Mouse (Mus musculus) brain, adult 2 months (tissue): ENCODE results near the gene Rpp25.

Source experiments
- DNase-seq: peaks from one replicate; pipeline ENCODE4 v3.0.0; 2011; ENCODE audit warnings: low read depth, low spot score

The Rpp25 gene

GRCm38 (mm10) chr9:57503622-57504380 lies at the start of gene Rpp25:
TSS of gene Rpp25 (plus strand) at chr9:57504026.
- DNase-seq = peak; percentile 86

GRCm38 (mm10) chr9:57459707-57460106 lies 44.1 kb upstream of the Rpp25 start:
- DNase-seq = no peak

- DNase-seq = no peak
These were observed 41.0 kb upstream of the Rpp25 start for GRCm38 (mm10) chr9:57462866-57463265.

- DNase-seq = peak; percentile 34
These were observed 37.7 kb upstream of the Rpp25 start for GRCm38 (mm10) chr9:57466101-57466500.

GRCm38 (mm10) chr9:57467271-57467771 lies 36.5 kb upstream of the Rpp25 start:
- DNase-seq = peak; percentile 79

- DNase-seq = peak; percentile 98
These were observed 35.8 kb upstream of the Rpp25 start, which contains the start of gene Scamp5 for GRCm38 (mm10) chr9:57467896-57468549. TSS of gene Scamp5 (minus strand) at chr9:57468060.

GRCm38 (mm10) chr9:57468914-57469313 lies 34.9 kb upstream of the Rpp25 start:
- peak; percentile 95 for DNase-seq

GRCm38 (mm10) chr9:57485774-57486173 lies 18.1 kb upstream of the Rpp25 start:
- DNase-seq = peak; percentile 94

- no peak for DNase-seq
These were observed 16.0 kb upstream of the Rpp25 start for GRCm38 (mm10) chr9:57487807-57488206.

- DNase-seq = no peak
These were observed 10.3 kb upstream of the Rpp25 start for GRCm38 (mm10) chr9:57493532-57493931.

GRCm38 (mm10) chr9:57494970-57495369 lies 8.9 kb upstream of the Rpp25 start:
- DNase-seq = no peak

- DNase-seq = no peak
These were observed 6.6 kb upstream of the Rpp25 start for GRCm38 (mm10) chr9:57497236-57497635.

GRCm38 (mm10) chr9:57498536-57498935 lies 5.3 kb upstream of the Rpp25 start:
- DNase-seq = peak; percentile 12

GRCm38 (mm10) chr9:57501452-57501851 lies 2.4 kb upstream of the Rpp25 start:
- peak; percentile 59 for DNase-seq

- peak; percentile 91 for DNase-seq
These were observed 2.0 kb upstream of the Rpp25 start for GRCm38 (mm10) chr9:57501861-57502260.

- DNase-seq = peak; percentile 78
These were observed 760 bp upstream of the Rpp25 start for GRCm38 (mm10) chr9:57502911-57503621.

- DNase-seq = peak; percentile 87
These were observed 515 bp downstream of the Rpp25 start for GRCm38 (mm10) chr9:57504381-57504700.

GRCm38 (mm10) chr9:57504891-57505290 lies 1.1 kb downstream of the Rpp25 start:
- no peak for DNase-seq

GRCm38 (mm10) chr9:57505700-57506099 lies 1.9 kb downstream of the Rpp25 start:
- DNase-seq = peak; percentile 92

GRCm38 (mm10) chr9:57510577-57510976 lies 6.8 kb downstream of the Rpp25 start:
- no peak for DNase-seq

- peak; percentile 88 for DNase-seq
These were observed 13.3 kb downstream of the Rpp25 start for GRCm38 (mm10) chr9:57517113-57517512.

GRCm38 (mm10) chr9:57520375-57521055 lies 16.7 kb downstream of the Rpp25 start:
- peak; percentile 53 for DNase-seq
